Mouse (Mus musculus) cerebellum, postnatal 14 days (tissue): Measurements from ENCODE around the gene Klhl22.

ENCODE experiments used
- DNase-seq, 2 experiments: peaks; one replicate each; pipeline ENCODE4 v3.0.0; 2021; ENCODE audit warnings: mixed read lengths in 2 of 2

Klhl22 gene

DNA sequence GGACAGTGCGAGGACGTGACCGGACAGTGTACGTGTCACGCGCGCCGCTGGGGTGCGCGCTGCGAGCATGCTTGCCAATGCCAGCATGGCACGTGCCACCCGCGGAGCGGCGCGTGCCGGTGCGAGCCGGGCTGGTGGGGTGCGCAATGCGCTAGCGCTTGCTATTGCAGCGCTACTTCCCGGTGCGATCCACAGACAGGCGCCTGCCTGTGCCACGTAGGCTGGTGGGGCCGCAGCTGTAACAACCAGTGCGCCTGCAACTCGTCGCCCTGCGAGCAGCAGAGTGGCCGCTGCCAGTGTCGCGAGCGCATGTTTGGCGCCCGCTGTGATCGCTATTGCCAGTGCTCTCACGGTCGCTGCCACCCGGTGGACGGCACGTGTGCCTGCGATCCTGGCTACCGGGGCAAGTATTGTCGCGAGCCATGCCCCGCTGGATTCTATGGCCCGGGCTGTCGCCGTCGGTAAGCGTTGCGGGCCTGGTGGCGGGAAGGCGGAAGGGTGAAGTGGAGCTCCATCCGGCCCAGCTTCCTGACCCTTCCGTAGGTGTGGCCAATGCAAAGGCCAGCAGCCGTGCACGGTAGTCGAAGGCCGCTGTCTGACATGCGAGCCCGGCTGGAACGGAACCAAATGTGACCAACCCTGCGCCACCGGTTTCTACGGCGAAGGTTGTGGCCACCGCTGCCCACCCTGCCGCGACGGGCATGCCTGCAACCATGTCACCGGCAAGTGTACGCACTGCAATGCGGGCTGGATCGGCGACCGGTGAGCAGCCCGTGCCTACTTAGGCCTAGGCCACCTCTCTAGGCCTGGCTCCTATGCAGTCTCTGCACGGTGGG lies 43.6 kb downstream of the Klhl22 start:
- DNase-seq, result peak; percentile 38 to 59

- DNase-seq, result no peak
These were observed 44.4 kb downstream of the Klhl22 start for GRCm38 (mm10) chr16:17803675-17804448.

- DNase-seq, result no peak
These were observed 45.1 kb downstream of the Klhl22 start for GRCm38 (mm10) chr16:17804449-17804912.

DNA sequence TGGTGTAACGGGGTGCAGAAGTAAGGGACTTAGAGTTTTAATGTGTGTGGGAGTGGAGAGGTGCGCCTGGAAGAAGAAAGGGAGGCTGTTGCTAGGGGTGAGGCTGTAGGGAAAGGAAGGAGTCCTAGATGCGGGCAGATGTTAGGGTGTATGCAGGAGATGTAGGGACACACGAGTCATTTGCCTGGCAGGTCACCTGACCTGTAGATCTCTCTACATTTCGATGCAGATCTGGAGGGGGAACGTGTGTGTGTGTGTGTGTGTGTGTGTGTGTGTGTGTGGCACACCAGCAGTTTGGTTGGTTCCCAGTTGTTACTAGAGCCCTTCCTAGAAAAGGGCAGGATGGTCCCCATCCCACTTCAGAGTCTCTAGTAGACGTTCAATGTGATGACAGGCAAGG lies 45.6 kb downstream of the Klhl22 start:
- DNase-seq, result no peak

- DNase-seq, result peak; percentile 45 to 53
These were observed 47.3 kb downstream of the Klhl22 start for GRCm38 (mm10) chr16:17806581-17807191.

DNA sequence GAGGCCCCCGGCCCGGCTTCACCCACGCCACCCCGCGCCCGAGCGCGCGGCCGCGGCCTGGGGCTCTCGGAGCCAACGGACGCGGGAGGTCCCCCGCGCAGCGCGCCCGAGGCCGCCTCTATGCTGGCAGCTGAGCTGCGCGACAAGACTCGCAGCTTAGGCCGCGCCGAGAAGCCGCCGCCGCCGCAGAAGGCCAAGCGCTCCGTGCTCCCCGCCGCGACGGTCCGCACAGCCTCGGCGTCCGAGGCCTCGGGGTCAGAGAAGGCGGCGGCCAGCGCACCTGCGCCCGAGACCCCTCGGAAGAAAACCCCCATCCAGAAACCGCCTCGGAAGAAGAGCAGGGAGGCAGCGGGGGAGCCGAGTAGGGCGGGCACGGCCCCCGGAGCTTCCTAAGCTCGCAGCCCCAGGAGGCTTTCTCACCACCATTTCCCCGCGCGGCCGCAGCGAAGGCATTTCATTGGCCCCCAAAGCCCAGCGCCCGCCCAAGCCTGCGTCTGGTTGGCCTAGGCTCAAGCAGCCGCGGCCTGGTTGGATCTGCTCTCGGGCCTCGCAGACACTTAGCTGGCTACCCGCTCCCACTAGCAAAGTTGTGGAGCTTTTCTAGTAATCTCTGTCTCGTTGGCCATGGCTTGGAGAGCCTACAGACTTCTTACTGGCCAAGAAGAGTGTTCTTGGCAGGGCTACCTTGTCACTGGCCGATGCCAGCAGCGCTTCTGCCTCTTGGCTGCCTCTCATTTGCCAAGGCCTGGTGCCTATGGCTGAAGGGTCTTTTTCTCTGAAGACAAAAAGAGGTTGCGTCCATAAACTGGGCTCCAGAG lies 48.0 kb downstream of the Klhl22 start:
- peak; percentile 89 to 90 for DNase-seq

DNA sequence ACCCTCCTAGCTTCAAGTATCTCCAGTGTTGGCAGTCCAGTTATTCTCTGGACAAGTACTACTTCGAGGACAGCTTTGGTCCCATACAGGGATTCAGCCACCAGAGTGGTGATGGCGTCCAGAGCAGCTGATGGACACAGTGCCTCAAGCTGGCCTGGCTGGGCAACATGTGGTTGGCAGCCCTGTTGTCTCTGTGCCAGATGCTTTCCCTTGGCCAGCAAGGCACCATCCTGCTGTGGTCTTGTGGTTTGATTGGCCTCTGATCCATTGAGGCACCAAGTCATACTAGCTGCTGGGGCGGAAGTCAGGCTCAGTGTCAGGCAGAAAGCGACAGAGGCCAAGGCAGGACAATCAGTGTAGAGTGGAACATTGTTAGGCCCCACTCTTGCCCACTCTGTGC lies 49.7 kb downstream of the Klhl22 start:
- DNase-seq, result peak in 1 of 2 experiments; percentile 50

DNA sequence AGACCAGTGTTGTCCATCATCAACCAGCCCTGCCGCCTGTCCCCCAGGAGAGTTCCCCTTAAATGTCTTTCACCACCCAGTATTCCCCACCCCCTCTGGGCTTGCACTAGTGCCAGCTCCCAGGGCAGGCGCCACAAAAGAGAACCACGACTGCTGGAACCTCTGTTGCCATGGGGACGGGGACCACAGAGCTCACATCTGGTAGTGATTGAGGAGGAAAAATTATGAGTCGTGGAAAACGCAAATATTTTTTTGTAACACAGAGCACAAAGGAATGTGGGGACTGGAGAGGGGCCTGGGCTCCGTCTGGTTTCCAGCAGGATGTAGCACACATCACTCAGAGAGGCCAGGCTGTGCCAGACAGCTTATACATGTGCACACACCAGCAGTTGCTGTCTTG lies 50.3 kb downstream of the Klhl22 start:
- DNase-seq, result no peak

DNA sequence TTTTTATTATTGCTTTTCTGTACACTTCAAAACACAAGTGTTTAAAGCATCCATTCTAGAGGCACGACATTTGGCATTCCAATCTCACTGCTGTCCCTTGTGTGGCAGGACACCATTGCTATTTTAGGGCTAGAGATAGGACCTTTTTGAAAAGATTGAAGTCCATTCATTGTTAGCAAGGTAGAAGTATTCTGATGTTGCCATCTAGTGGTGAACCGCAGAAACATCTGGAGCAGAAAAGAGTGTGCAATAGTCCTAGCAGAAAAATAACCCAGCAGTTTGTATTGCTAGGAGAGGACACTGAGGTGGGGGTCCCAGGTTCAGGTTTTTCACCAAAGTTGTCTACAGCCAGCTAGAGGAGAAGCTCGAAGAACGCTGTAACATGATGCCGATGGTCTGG lies 52.7 kb downstream of the Klhl22 start:
- DNase-seq, result peak in 1 of 2 experiments; percentile 55

- no peak for DNase-seq
These were observed 53.8 kb downstream of the Klhl22 start for GRCm38 (mm10) chr16:17813173-17813572.

- peak; percentile 78 to 82 for DNase-seq
These were observed 56.3 kb downstream of the Klhl22 start for GRCm38 (mm10) chr16:17815411-17816402.

GRCm38 (mm10) chr16:17816528-17816927 lies 57.1 kb downstream of the Klhl22 start:
- no peak for DNase-seq

DNA sequence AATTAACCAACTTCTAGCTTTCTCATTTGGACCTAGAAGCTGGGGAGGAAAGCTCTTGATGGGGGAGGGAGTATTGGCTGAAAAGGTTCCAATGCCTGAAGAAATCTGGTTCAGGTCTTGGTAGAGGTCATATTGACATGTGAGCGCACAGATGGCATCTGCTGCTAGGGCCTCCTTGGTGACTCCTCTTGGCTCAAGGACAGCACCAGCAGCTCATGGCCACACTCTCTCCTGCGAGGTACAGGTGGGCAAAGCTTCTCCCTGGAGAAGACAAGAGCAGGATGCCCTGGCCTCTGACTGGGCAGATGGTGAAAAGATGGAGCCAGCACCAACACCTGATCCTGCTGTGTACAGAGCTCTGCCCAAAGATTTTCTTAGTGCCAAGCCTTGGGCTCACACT lies 67.1 kb downstream of the Klhl22 start:
- DNase-seq, result peak; percentile 73 to 76

DNA sequence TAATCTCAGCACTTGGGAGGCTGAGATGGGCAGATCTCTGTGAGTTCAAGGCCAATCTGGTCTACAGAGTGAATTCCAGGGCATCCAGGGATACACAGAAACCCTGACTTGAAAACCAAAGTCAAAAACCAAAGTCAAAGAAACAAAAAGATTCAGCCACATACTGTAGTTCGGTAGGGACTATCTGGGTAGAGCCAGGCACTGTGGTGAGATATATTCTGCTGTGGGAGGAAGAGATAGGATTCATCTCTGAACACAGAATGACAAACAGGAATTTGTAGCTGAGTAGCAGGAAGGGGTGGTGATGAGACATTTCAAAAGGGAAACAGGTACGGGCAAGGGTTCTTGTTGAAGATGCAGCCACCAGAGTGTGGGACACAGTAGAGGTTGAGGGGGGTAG lies 68.8 kb downstream of the Klhl22 start:
- no peak for DNase-seq

DNA sequence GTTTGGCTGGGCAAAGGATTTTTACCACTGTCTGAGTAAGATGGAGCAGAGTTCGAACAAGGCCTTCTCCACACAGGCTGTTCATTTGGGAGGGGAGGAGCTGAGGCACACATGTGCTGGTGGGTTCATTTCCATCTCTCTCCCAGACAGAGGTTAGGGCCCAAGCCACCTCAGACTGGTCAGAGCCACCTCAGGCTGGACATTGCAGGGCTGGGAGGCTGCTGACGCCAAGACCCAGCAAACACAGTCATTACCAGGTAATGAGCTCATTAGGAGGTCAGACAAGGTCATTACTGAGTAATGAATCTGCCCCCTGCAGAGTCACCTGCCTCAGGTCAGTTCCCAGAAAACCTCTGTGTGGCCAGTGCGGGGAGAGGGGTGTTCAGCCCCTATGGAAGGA lies 69.4 kb downstream of the Klhl22 start:
- no peak for DNase-seq

GRCm38 (mm10) chr16:17830385-17831178 lies 71.2 kb downstream of the Klhl22 start:
- DNase-seq, result no peak

GRCm38 (mm10) chr16:17831781-17832180 lies 72.4 kb downstream of the Klhl22 start:
- no peak for DNase-seq

- DNase-seq, result no peak
These were observed 73.4 kb downstream of the Klhl22 start, which contains the start of gene B830017H08Rik for GRCm38 (mm10) chr16:17832821-17833220. Gene B830017H08Rik, plus strand, starts transcription at chr16:17833121.

DNA sequence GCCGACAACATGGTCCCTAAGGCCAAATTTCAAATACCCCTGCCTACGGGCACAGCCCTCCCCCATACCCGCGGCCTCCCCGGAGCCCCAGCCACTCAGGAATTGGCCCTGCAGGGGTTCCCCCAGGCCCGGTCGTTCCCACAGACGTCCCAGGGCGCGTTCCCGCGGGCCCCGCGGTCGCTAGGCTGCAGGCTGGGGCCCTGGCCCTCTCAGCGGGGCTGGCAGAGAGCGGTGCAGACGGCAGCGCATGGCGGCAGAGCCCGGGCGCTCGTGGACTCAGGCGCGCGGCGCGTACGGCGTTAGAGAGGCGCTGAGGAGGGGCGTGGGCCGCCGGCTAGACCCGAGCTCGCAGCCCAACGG lies 73.9 kb downstream of the Klhl22 start:
- peak in 1 of 2 experiments; percentile 76 for DNase-seq

DNA sequence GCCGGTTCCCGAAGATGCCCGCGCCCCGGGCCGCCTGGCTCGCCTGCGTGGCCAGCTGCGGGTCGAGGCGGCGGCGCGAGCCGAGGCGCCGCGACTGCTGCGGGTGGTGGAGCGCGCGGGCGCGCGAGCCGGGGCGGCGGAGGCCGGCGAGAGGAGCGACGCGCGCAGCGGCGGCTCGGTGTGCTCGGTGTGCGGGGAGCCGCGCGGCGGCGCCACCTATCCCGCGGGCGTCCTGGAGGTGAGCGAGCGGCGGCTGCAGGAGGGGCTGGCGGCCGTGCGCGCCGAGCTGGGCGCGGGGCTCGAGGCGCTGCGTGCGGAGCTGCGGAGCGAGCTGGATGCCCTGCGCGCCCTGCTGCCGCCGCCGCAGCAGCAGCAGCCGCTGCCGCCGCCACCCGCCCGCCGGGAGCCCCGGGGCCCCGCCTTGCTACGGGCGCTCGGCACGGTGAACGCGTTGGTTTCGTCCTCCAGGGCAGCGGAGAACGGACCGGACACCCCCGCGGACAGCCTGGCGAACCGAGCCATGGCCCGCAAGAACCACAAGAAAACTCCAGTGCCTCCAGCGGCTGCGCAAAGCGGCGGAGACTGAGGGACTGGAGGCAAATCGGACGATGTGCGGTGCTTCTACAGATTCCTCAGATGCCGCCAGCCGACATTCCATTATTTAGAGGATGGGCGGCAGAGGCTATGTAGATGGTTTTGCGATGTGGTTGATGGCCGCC lies 74.4 kb downstream of the Klhl22 start:
- DNase-seq, result peak; percentile 69 to 73
